Mouse (Mus musculus) kidney, embryonic 16.5 days (tissue): ENCODE data around the gene Vcam1. TPM values are rescaled to one million over a fixed set of nuclear protein-coding genes. Genes with fewer than 3 reads are reported as not detected.

ENCODE experiments used
- ATAC-seq: fragments of 200-750 bp; cut with Nextera tagmentation; 2 replicates; pipeline ENCODE4 v1.8.0; 2017; ENCODE audit warnings: moderate TSS enrichment; ENCODE audit not compliant: low FRiP score, low TSS enrichment
- H3K27ac ChIP-seq: fragments of 300-500 bp; sonication (generic); 2 replicates; pipeline ENCODE4 v1.5.1; 2014; ENCODE audit warnings: low read length
- H3K27me3 ChIP-seq: fragments of 300-500 bp; sonication (generic); 2 replicates; pipeline ENCODE4 v1.6.1; 2014; ENCODE audit warnings: low read length, control low read depth, mixed read lengths; ENCODE audit not compliant: insufficient read depth
- H3K36me3 ChIP-seq: fragments of 300-500 bp; sonication (generic); 2 replicates; pipeline ENCODE4 v1.6.1; 2014; ENCODE audit warnings: low read length, control low read depth, mixed read lengths; ENCODE audit not compliant: insufficient read depth
- H3K4me1 ChIP-seq: fragments of 300-500 bp; sonication (generic); 2 replicates; pipeline ENCODE4 v1.6.1; 2014; ENCODE audit warnings: low read length, control low read depth, mixed read lengths; ENCODE audit not compliant: insufficient read depth
- H3K4me2 ChIP-seq: fragments of 300-500 bp; sonication (generic); replicated peaks from 2 replicates; pipeline ENCODE4 v1.6.1; 2014; ENCODE audit warnings: low read depth, low read length
- H3K4me3 ChIP-seq: fragments of 300-500 bp; sonication (generic); 2 replicates; pipeline ENCODE4 v1.5.1; 2014; ENCODE audit warnings: mild to moderate bottlenecking, low read length
- H3K9ac ChIP-seq: fragments of 300-500 bp; sonication (generic); replicated peaks from 2 replicates; pipeline ENCODE4 v1.6.1; 2014; ENCODE audit warnings: low read length
- H3K9me3 ChIP-seq: fragments of 300-500 bp; sonication (generic); 2 replicates; pipeline ENCODE4 v1.6.1; 2016; ENCODE audit warnings: low read length, control low read depth
- WGBS: fragments of 180-500 bp; shearing (Covaris S2); extraction: QIAGEN DNeasy Blood & Tissue Kit; methylation state at CpG from one replicate; pipeline ENCODE4 v1.1.7; 2014; 5-methylcytosine and 5-hydroxymethylcytosine counted together
- polyA plus RNA-seq: library from polyadenylated mRNA; unstranded; fragments of >200 nt; fragmentation: Nextera tagmentation; extraction: Ambion mirVana; gene quantifications from 2 replicates; pipeline ENCODE4 v1.2.1, GENCODE M21; 2015

Vcam1 gene
- polyA plus RNA-seq, 1 experiment from 2014 or later, result 54.2 TPM

DNA sequence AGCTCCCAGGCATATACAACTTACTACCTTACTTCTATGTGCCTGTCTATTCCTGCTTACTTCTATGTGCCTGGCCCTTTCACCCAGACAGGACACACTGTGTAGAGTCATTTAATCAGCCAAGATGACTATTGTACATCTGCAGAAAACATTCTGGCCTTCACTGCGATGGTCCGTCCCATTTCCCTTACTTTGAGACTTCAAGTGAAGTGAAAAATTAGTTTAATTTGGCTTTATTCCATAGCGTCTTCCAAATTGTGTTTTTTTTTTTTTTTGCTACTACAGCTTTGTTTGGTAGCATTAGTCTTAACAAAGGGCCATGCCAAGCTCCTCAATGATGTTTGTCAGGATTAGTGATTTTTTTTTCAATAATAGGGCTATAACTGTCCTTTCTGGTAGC, 33.6 kb downstream of the Vcam1 start:
- H3K4me2 ChIP-seq, result no peak overlapping the region
- peaks cover 4% of the 10 kb centered on the region; the same call in 1 of the 2 replicates for H3K9me3 ChIP-seq
- H3K36me3 ChIP-seq, result no peaks in the 10 kb centered on the region
- H3K4me1 ChIP-seq, result 0 out of 2 replicates have a peak, but pooled peaks cover 3% of the 10 kb centered on the region
- no peak; the same call in 1 of the 2 replicates for ATAC-seq
- no peak overlapping the region for H3K27ac ChIP-seq
- H3K9ac ChIP-seq, result no peak overlapping the region
- H3K4me3 ChIP-seq, result no peak overlapping the region
- 55% methylated on average over 3 of the region's 3 CpGs for WGBS
- no peaks in the 10 kb centered on the region for H3K27me3 ChIP-seq

- H3K36me3 ChIP-seq, result no peaks in the 10 kb centered on the region
- WGBS, result 72% methylated on average over 4 of the region's 4 CpGs
- no peak overlapping the region for H3K9ac ChIP-seq
- peaks cover 4% of the 10 kb centered on the region; the same call in 1 of the 2 replicates for H3K9me3 ChIP-seq
- H3K4me3 ChIP-seq, result no peak overlapping the region
- H3K27ac ChIP-seq, result no peak overlapping the region
- H3K4me1 ChIP-seq, result 0 out of 2 replicates have a peak, but pooled peaks cover 3% of the 10 kb centered on the region
- ATAC-seq, result no peak
- H3K4me2 ChIP-seq, result no peak overlapping the region
- no peaks in the 10 kb centered on the region for H3K27me3 ChIP-seq
These were observed 34.2 kb downstream of the Vcam1 start for GRCm38 (mm10) chr3:116095312-116095711.

- Histone ChIP-seq H3K4me3 (no peak overlapping the region), H3K9ac (no peak overlapping the region), H3K27ac (no peak overlapping the region), H3K4me1 (0 out of 2 replicates have a peak, but pooled peaks cover 3% of the 10 kb centered on the region), H3K9me3 (peaks cover 4% of the 10 kb centered on the region; the same call in 1 of the 2 replicates), H3K36me3 (no peaks in the 10 kb centered on the region), H3K27me3 (no peaks in the 10 kb centered on the region), H3K4me2 (no peak overlapping the region)
- WGBS, result 77% methylated on average over 1 of the region's 1 CpGs
- ATAC-seq, result no peak
These were observed 34.6 kb downstream of the Vcam1 start for GRCm38 (mm10) chr3:116094886-116095285.

GRCm38 (mm10) chr3:116094288-116094687, 35.2 kb downstream of the Vcam1 start:
- Histone ChIP-seq H3K9ac (no peak overlapping the region), H3K27me3 (no peaks in the 10 kb centered on the region), H3K4me2 (no peak overlapping the region), H3K4me3 (no peak overlapping the region), H3K4me1 (0 out of 2 replicates have a peak, but pooled peaks cover 3% of the 10 kb centered on the region), H3K27ac (no peak overlapping the region), H3K36me3 (no peaks in the 10 kb centered on the region), H3K9me3 (peaks cover 4% of the 10 kb centered on the region; the same call in 1 of the 2 replicates)
- ATAC-seq, result no peak
- WGBS, result 64% methylated on average over 2 of the region's 2 CpGs

- Histone ChIP-seq H3K27ac (no peak overlapping the region), H3K27me3 (no peaks in the 10 kb centered on the region), H3K4me3 (no peak overlapping the region), H3K36me3 (no peaks in the 10 kb centered on the region), H3K9ac (no peak overlapping the region), H3K9me3 (peaks cover 11% of the 10 kb centered on the region), H3K4me1 (0 out of 2 replicates have a peak, but pooled peaks cover 3% of the 10 kb centered on the region), H3K4me2 (no peak overlapping the region)
- WGBS, result 78% methylated on average over 3 of the region's 3 CpGs
- ATAC-seq, result no peak
These were observed 36.9 kb downstream of the Vcam1 start for GRCm38 (mm10) chr3:116092547-116092946.

GRCm38 (mm10) chr3:116091706-116092105, 37.8 kb downstream of the Vcam1 start:
- WGBS, result 87% methylated on average over 5 of the region's 5 CpGs
- H3K4me3 ChIP-seq, result no peak overlapping the region
- ATAC-seq, result no peak
- no peaks in the 10 kb centered on the region for H3K36me3 ChIP-seq
- H3K27me3 ChIP-seq, result no peaks in the 10 kb centered on the region
- no peak overlapping the region for H3K27ac ChIP-seq
- H3K4me1 ChIP-seq, result 0 out of 2 replicates have a peak, but pooled peaks cover 3% of the 10 kb centered on the region
- no peak overlapping the region for H3K4me2 ChIP-seq
- no peak overlapping the region for H3K9ac ChIP-seq
- peaks cover 11% of the 10 kb centered on the region for H3K9me3 ChIP-seq

- 56% methylated on average over 4 of the region's 4 CpGs for WGBS
These were observed 43.5 kb downstream of the Vcam1 start for GRCm38 (mm10) chr3:116085962-116086361.

DNA sequence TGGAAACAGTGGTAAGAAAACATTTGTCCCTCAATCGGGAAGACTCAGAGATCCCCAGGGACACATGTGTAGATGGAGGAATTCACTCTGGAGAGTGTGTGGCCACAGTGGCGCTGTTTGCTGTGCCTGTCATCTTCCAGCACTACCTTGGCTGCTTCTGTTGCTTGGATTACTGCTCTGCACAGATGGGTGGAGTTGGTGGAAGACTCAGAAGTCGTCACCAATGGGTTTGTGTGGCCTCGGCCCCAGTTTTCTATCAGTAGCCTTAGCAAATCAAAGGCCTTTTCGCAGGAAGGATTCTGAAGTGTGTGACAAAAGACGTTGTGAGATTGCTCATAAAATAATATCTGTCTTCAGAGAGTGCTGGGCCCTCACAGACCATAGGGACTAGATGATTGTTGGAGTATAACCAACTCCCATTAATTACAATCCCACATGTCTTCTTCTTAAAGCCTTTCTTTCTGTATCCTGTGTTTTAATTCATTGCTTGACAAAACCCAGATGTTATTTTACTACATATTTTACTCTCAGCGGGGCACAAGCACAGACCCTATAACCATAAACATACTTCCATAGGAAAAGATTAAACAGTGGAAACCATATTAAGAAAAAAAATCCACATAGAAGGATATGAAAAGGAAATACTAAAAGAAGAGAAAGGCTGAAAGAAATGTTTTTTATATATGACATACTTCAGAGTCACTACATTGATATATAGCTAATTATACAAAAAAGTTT, 48.4 kb downstream of the Vcam1 start:
- Histone ChIP-seq H3K27me3 (no peaks in the 10 kb centered on the region), H3K27ac (peak overlapping the region; percentile 86), H3K9me3 (no peaks in the 10 kb centered on the region), H3K4me3 (no peak overlapping the region), H3K4me1 (0 out of 2 replicates have a peak, but pooled peaks cover 4% of the 10 kb centered on the region), H3K36me3 (no peaks in the 10 kb centered on the region), H3K9ac (no peak overlapping the region), H3K4me2 (peak overlapping the region; percentile 11; the same call in 1 of the 2 replicates)
- ATAC-seq, result peak; percentile 84
- 46% methylated on average over 7 of the region's 7 CpGs for WGBS

More at GRCm38 (mm10) chr3:116085962-116086361, 43.5 kb downstream of the Vcam1 start:
- Histone ChIP-seq H3K27ac (no peak overlapping the region), H3K9me3 (peaks cover 7% of the 10 kb centered on the region), H3K4me3 (no peak overlapping the region), H3K4me1 (no peaks in the 10 kb centered on the region), H3K9ac (no peak overlapping the region), H3K27me3 (no peaks in the 10 kb centered on the region), H3K36me3 (no peaks in the 10 kb centered on the region), H3K4me2 (no peak overlapping the region)
- no peak for ATAC-seq

DNA sequence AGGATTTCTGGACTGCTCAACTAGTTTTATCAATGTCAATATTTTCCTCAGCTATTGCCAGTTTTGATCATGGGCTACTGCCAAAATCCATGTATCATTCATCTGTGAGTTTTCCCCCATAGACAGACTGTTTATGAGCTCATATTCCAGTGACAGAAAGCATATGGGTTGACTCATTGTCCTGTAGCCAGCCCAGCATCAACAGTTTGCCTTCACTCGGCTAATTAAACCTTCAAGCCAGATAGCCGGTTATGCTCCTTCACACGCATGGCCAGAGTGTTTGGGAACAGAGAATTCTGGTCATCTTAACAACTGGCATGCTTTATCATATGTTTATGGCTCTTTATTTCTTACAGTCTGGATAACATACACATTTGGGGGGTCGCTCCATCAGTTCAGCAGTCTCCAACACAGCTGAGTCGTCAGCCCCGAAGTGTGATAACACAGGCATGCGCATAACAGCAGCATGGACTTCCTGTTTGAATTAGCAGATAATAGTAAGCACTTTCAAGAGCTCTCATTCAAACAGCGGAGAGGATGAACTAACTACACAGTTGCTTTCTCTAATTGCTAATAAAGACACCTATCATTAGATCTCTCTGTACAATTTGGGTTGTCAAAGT, 49.2 kb downstream of the Vcam1 start:
- no peaks in the 10 kb centered on the region for H3K27me3 ChIP-seq
- no peak overlapping the region for H3K9ac ChIP-seq
- H3K27ac ChIP-seq, result peak overlapping the region; percentile 86
- H3K36me3 ChIP-seq, result no peaks in the 10 kb centered on the region
- no peaks in the 10 kb centered on the region for H3K9me3 ChIP-seq
- no peak overlapping the region for H3K4me3 ChIP-seq
- H3K4me1 ChIP-seq, result 0 out of 2 replicates have a peak, but pooled peaks cover 4% of the 10 kb centered on the region
- 0 out of 2 replicates have a peak overlapping the region, but pooled peaks have one; percentile 11 for H3K4me2 ChIP-seq
- ATAC-seq, result peak; percentile 87
- 48% methylated on average over 8 of the region's 8 CpGs for WGBS
